Mouse (Mus musculus): Measurements from ENCODE around the gene Nit2.

DNA sequence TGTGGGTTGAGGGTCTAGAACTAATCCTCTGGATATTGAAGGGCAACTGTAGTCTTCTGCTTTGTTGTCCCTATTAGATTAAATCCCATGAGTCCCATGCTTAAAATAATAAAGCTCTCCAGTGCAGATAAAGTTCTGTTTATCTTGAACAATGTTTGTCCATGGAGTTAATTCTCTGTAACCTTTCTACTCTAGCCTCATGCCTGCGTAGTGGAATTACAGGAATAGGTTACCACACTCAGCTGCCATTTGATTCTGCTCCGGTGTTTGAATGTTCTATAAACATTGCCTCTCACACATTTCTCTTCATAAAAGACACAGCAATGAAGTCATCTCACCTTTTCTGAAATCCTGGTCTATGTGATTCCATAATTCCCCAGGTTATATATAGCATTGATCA, 39.3 kb downstream of the Nit2 start:
- TF ChIP-seq CTCF (IDR thresholded peaks at IDR 0.05 in 2 of 3, conservative IDR thresholded peaks at IDR 0.05 in 1 of 3; ENCODE audit: control insufficient read depth in 1 of 3, insufficient read depth in 1 of 3, low read depth in 2 of 3, low read length in 3 of 3, poor library complexity in 1 of 3, severe bottlenecking in 1 of 3) = no peak
- no peak for TF ChIP-seq EP300 (IDR thresholded peaks at IDR 0.05; ENCODE audit: low read depth in 1 of 2, low read length in 2 of 2)
- no peak for TF ChIP-seq POLR2A (IDR thresholded peaks at IDR 0.05; ENCODE audit: control insufficient read depth in 1 of 2, insufficient read depth in 1 of 2, low read depth in 1 of 2, low read length in 2 of 2, poor library complexity in 1 of 2)
- no peak for TF ChIP-seq POLR2AphosphoS5 (IDR thresholded peaks at IDR 0.05; ENCODE audit: borderline replicate concordance, low read depth, low read length)
- no peak for TF ChIP-seq ZNF384 (IDR thresholded peaks at IDR 0.05; ENCODE audit: low read depth, low read length)
- no peak for TF ChIP-seq TCF12 (IDR thresholded peaks at IDR 0.05; ENCODE audit: low read depth, low read length)
